10 mouse cellular contexts compared by ENCODE assay signal in genomic region chr8:90301543-90301942, GRCm38 (mm10). TPM values are rescaled to one million over a fixed set of nuclear protein-coding genes. Genes with fewer than 3 reads are reported as not detected.
DNase-seq lines count a peak whose midpoint lies in the region; ATAC-seq and TF ChIP-seq lines count a peak whose summit lies in the region.
"Had no signal": no experiment of that assay in that cellular context is flagged by ENCODE, and none has a peak within 500 bp of the region (broad histone marks: within the 10 kb centered on the region; RNA-seq: fewer than 3 reads in every experiment).

No protein-coding gene starts in this region.

- H3K4me2 ChIP-seq in heart, postnatal 0 days (ENCODE audit: low read depth, low read length) = no peak overlapping the region; the same call in 1 of the 2 replicates
- peak overlapping the region; percentile 11; the same call in 1 of the 2 replicates for H3K4me2 ChIP-seq in embryonic facial prominence, embryonic 13.5 days
- H3K4me2 ChIP-seq in forebrain, postnatal 0 days (ENCODE audit: low read depth) = no peak overlapping the region
- peak overlapping the region; percentile 28 for H3K4me2 ChIP-seq in midbrain, embryonic 13.5 days (replicated peaks)

- no peak overlapping the region for H3K9ac ChIP-seq in heart, postnatal 0 days (replicated peaks; ENCODE audit: low read depth, low read length)
- H3K9ac ChIP-seq in embryonic facial prominence, embryonic 13.5 days = no peak overlapping the region
- H3K9ac ChIP-seq in forebrain, postnatal 0 days = no peak overlapping the region
- peak overlapping the region; percentile 42 for H3K9ac ChIP-seq in midbrain, embryonic 13.5 days (replicated peaks)

- H3K4me3 ChIP-seq in heart, postnatal 0 days (ENCODE audit: low read depth, low read length) = no peak overlapping the region
- H3K4me3 ChIP-seq in heart, embryonic 10.5 days = no peak overlapping the region
- no peak overlapping the region for H3K4me3 ChIP-seq in embryonic facial prominence, embryonic 13.5 days
- H3K4me3 ChIP-seq in forebrain, postnatal 0 days (ENCODE audit: low read depth, low read length) = no peak overlapping the region
- no peak overlapping the region for H3K4me3 ChIP-seq in midbrain, embryonic 13.5 days (replicated peaks)

- H3K9me3 ChIP-seq in heart, postnatal 0 days (replicated peaks; ENCODE audit: control insufficient read depth, low read length) = no peaks in the 10 kb centered on the region; the same call in 1 of the 2 replicates
- H3K9me3 ChIP-seq in heart, embryonic 10.5 days = no peaks in the 10 kb centered on the region
- peaks cover 4% of the 10 kb centered on the region; the same call in 1 of the 2 replicates for H3K9me3 ChIP-seq in embryonic facial prominence, embryonic 13.5 days
- 0 out of 2 replicates have a peak, but pooled peaks cover under 1% of the 10 kb centered on the region for H3K9me3 ChIP-seq in forebrain, postnatal 0 days (ENCODE audit: low read length)
- H3K9me3 ChIP-seq in midbrain, embryonic 13.5 days = no peaks in the 10 kb centered on the region

- WGBS in heart, postnatal 0 days = 64% methylated on average over 5 of the region's 5 CpGs
- WGBS in heart, embryonic 10.5 days = 68% methylated on average over 5 of the region's 5 CpGs
- 31% methylated on average over 5 of the region's 5 CpGs for WGBS in embryonic facial prominence, embryonic 13.5 days
- 8% methylated on average over 5 of the region's 5 CpGs for WGBS in forebrain, postnatal 0 days
- WGBS in midbrain, embryonic 13.5 days = 4% methylated on average over 5 of the region's 5 CpGs

- DNase-seq in heart, postnatal 0 days (ENCODE audit: low spot score) = no peak
- no peak for DNase-seq in heart, embryonic 10.5 days (ENCODE audit: low spot score)
- peak; percentile 40 for DNase-seq in forebrain, postnatal 0 days
- DNase-seq in cerebellum, postnatal 4 days (ENCODE audit: low spot score in 2 of 2) = no peak
- no peak for DNase-seq in thymus, adult 18-20 months
- DNase-seq: cerebellum, adult 18-20 months had no signal

- ATAC-seq in heart, postnatal 0 days (ENCODE audit: insufficient read depth, low read depth) = no peak
- no peak for ATAC-seq in embryonic facial prominence, embryonic 13.5 days (ENCODE audit: insufficient number of reproducible peaks, insufficient read depth, low FRiP score, low TSS enrichment, low read depth)
- ATAC-seq in forebrain, postnatal 0 days = no peak
- no peak for ATAC-seq in midbrain, embryonic 13.5 days
- ATAC-seq in cerebellum, adult (ENCODE audit: insufficient number of reproducible peaks, low FRiP score, low TSS enrichment) = no peak
- ATAC-seq: Patski had no signal

- no peak for TF ChIP-seq CTCF in heart, postnatal 0 days (IDR thresholded peaks at IDR 0.05; ENCODE audit: low read depth)
- TF ChIP-seq CTCF in forebrain, postnatal 0 days (IDR thresholded peaks at IDR 0.05; ENCODE audit: low read depth) = no peak

- no peak for TF ChIP-seq EP300 in heart, postnatal 0 days (IDR thresholded peaks at IDR 0.05; ENCODE audit: low read depth)

- H3K27me3 ChIP-seq in heart, postnatal 0 days (ENCODE audit: control insufficient read depth, insufficient read depth, low read length) = no peaks in the 10 kb centered on the region
- H3K27me3 ChIP-seq in heart, embryonic 10.5 days (ENCODE audit: insufficient read depth, poor library complexity, severe bottlenecking) = no peaks in the 10 kb centered on the region
- peaks cover 29% of the 10 kb centered on the region for H3K27me3 ChIP-seq in embryonic facial prominence, embryonic 13.5 days
- H3K27me3 ChIP-seq in forebrain, postnatal 0 days (ENCODE audit: insufficient read depth, low read length) = no peaks in the 10 kb centered on the region
- no peaks in the 10 kb centered on the region for H3K27me3 ChIP-seq in midbrain, embryonic 13.5 days

- H3K4me1 ChIP-seq in heart, postnatal 0 days (ENCODE audit: control insufficient read depth, insufficient read depth) = peaks cover 17% of the 10 kb centered on the region
- H3K4me1 ChIP-seq in heart, embryonic 10.5 days = no peaks in the 10 kb centered on the region; the same call in 1 of the 2 replicates
- peaks cover 36% of the 10 kb centered on the region for H3K4me1 ChIP-seq in embryonic facial prominence, embryonic 13.5 days
- peaks cover 19% of the 10 kb centered on the region for H3K4me1 ChIP-seq in forebrain, postnatal 0 days (ENCODE audit: insufficient read depth)
- peaks cover 83% of the 10 kb centered on the region for H3K4me1 ChIP-seq in midbrain, embryonic 13.5 days (replicated peaks)

- peak overlapping the region; percentile 67 for H3K27ac ChIP-seq in heart, postnatal 0 days (ENCODE audit: low read depth)
- H3K27ac ChIP-seq in heart, embryonic 10.5 days = no peak overlapping the region
- H3K27ac ChIP-seq in embryonic facial prominence, embryonic 13.5 days = peak overlapping the region; percentile 61; the same call in 1 of the 2 replicates
- peak overlapping the region; percentile 68 for H3K27ac ChIP-seq in forebrain, postnatal 0 days (ENCODE audit: low read depth, low read length)
- H3K27ac ChIP-seq in midbrain, embryonic 13.5 days = peak overlapping the region; percentile 85

- 0 out of 2 replicates have a peak, but pooled peaks cover 2% of the 10 kb centered on the region for H3K36me3 ChIP-seq in heart, postnatal 0 days (replicated peaks; ENCODE audit: control insufficient read depth, insufficient read depth, low read length)
- H3K36me3 ChIP-seq in heart, embryonic 10.5 days = no peaks in the 10 kb centered on the region; the same call in 1 of the 2 replicates
- peaks cover 2% of the 10 kb centered on the region; the same call in 1 of the 2 replicates for H3K36me3 ChIP-seq in embryonic facial prominence, embryonic 13.5 days
- H3K36me3 ChIP-seq in forebrain, postnatal 0 days (ENCODE audit: insufficient read depth) = no peaks in the 10 kb centered on the region
- peaks cover 7% of the 10 kb centered on the region for H3K36me3 ChIP-seq in midbrain, embryonic 13.5 days

RNA-seq across cellular contexts. Expression of gene Tox3, which starts 46.6 kb away (rescaled TPM):
- 17.1 and 18.4 TPM in 2 replicates for total RNA-seq in heart, postnatal 0 days (2014; rRNA removed; ENCODE audit: low replicate concordance)
- 7.1 and 8.4 TPM in 2 replicates for polyA plus RNA-seq in heart, postnatal 0 days (2015; fragmentation: Nextera tagmentation; extraction: Ambion mirVana)
- 3.4 and 4.3 TPM in 2 replicates for polyA plus RNA-seq in heart, embryonic 10.5 days (2016; fragmentation: Nextera tagmentation; extraction: Ambion mirVana)
- 5.0 and 8.1 TPM in 2 replicates for polyA plus RNA-seq in embryonic facial prominence, embryonic 13.5 days (2015; fragmentation: Nextera tagmentation; extraction: Ambion mirVana)
- 21.1 and 35.6 TPM in 2 replicates for total RNA-seq in forebrain, postnatal 0 days (2014; rRNA removed)
- 21.2 and 26.5 TPM in 2 replicates for polyA plus RNA-seq in forebrain, postnatal 0 days (2015; fragmentation: Nextera tagmentation; extraction: Ambion mirVana)
- polyA plus RNA-seq in midbrain, embryonic 13.5 days (2015; fragmentation: Nextera tagmentation; extraction: Ambion mirVana) = 31.4 and 34.3 TPM in 2 replicates

Comparison
In these comparisons a context has a peak if more than half of its experiments do, and no peak if none do; other contexts are left out.
1. H3K4me2 ChIP-seq: peak in embryonic facial prominence, embryonic 13.5 days (single experiment) and midbrain, embryonic 13.5 days (single experiment); none in heart, postnatal 0 days (single experiment) and forebrain, postnatal 0 days (single experiment).